ENCODE assay signal across 11 mouse cellular contexts in the genomic region with DNA sequence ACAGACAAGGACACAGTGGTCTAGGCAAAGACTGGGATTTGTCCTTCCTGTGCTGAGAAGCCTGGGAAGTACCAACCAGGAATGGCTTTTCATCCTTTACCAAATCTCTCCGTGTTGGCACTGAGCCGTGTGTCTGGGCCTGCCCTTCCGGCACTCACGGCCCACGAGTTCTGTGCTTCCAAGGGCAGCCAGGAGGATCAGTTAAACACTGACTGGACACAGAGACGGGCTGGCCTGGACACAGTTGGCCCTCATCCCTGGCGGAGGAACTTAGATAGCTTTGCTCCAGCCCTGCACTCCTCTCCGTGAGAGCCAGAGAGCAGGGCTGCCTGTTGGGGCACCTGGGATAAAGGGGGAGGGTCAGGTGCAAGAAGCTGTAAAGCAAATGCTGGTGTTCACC. TPM values are rescaled to one million over a fixed set of nuclear protein-coding genes. Genes with fewer than 3 reads are reported as not detected.
DNase-seq lines count a peak whose midpoint lies in the region; ATAC-seq and TF ChIP-seq lines count a peak whose summit lies in the region.
"Had no signal": no experiment of that assay in that cellular context is flagged by ENCODE, and none has a peak within 500 bp of the region (broad histone marks: within the 10 kb centered on the region; RNA-seq: fewer than 3 reads in every experiment).

No protein-coding gene starts in this region.

- TF ChIP-seq POLR2A in testis, adult 2 months (IDR thresholded peaks at IDR 0.05; ENCODE audit: control insufficient read depth, low read depth, low read length): peak; percentile 28; the same call in 1 of the 2 replicates

- no peak for ATAC-seq in cerebellum, adult (ENCODE audit: insufficient number of reproducible peaks, low FRiP score, low TSS enrichment)
- ATAC-seq: liver, postnatal 0 days had no signal

- no peak overlapping the region for H3K27ac ChIP-seq in testis, adult 2 months (ENCODE audit: control insufficient read depth, insufficient read depth, low read depth, low read length)
- H3K27ac ChIP-seq: hindbrain, embryonic 12.5 days had no signal

- no peak overlapping the region for H3K4me3 ChIP-seq in testis, adult 2 months (ENCODE audit: control insufficient read depth, low read depth, low read length)
- H3K4me3 ChIP-seq: hindbrain, embryonic 12.5 days had no signal

- no peak for TF ChIP-seq CTCF in testis, adult 2 months (IDR thresholded peaks at IDR 0.05; ENCODE audit: control insufficient read depth, insufficient read depth, insufficient replicate concordance, low read depth, low read length)

- peaks cover 2% of the 10 kb centered on the region for H3K4me1 ChIP-seq in testis, adult 2 months (ENCODE audit: control insufficient read depth, insufficient read depth, low read length)

- DNase-seq in cerebellum, adult 9-11 months: peak; percentile 40
- peak; percentile 57 for DNase-seq in ovary, postnatal 36 days (ENCODE audit: low spot score)
- no peak for DNase-seq in ovary, postnatal 14 days (ENCODE audit: low spot score)
- DNase-seq in gastrocnemius, postnatal 4 days (ENCODE audit: low spot score in 2 of 2): peak; percentile 52 to 77
- DNase-seq in yolk sac, embryonic 10.5 days (ENCODE audit: low spot score): no peak
- no peak for DNase-seq in layer of hippocampus, postnatal 25 days (ENCODE audit: extremely low spot score in 1 of 2, low spot score in 1 of 2)
- DNase-seq: layer of hippocampus, adult 9-11 months; liver, postnatal 0 days had no signal

- no peaks in the 10 kb centered on the region for H3K36me3 ChIP-seq in testis, adult 2 months (ENCODE audit: control insufficient read depth, insufficient read depth, low read length)
- H3K36me3 ChIP-seq: hindbrain, embryonic 12.5 days had no signal

- no peaks in the 10 kb centered on the region for H3K27me3 ChIP-seq in testis, adult 2 months (ENCODE audit: control insufficient read depth, insufficient read depth, low read length)
- H3K27me3 ChIP-seq: hindbrain, embryonic 12.5 days had no signal

RNA-seq across cellular contexts. Expression of a gene that starts 40.8 kb away (rescaled TPM):
- 10 to 100 TPM; 16.8 to 22.7 TPM for total RNA-seq in gastrocnemius, postnatal 4 days (2021)
- polyA plus RNA-seq in testis, adult 2 months (2012; rRNA removed): 4.6 and 5.4 TPM in 2 replicates
- total RNA-seq in layer of hippocampus, postnatal 25 days (2021): 1 to 10 TPM; 2.7 to 3.2 TPM

RNA-seq across cellular contexts. Expression of a gene that starts 49.0 kb away (rescaled TPM):
- 10 to 100 TPM; 71.1 to 71.9 TPM for total RNA-seq in gastrocnemius, postnatal 4 days (2021)
- polyA plus RNA-seq in testis, adult 2 months (2012; rRNA removed): 27.2 and 30.7 TPM in 2 replicates
- 10 to 100 TPM; 53.3 to 55.2 TPM for total RNA-seq in layer of hippocampus, postnatal 25 days (2021)

Comparison
In these comparisons a context has a peak if more than half of its experiments do, and no peak if none do; other contexts are left out.
1. DNase-seq: peak in cerebellum, adult 9-11 months (single experiment), ovary, postnatal 36 days (single experiment) and gastrocnemius, postnatal 4 days (2 of 2); none in ovary, postnatal 14 days (single experiment), yolk sac, embryonic 10.5 days (single experiment) and layer of hippocampus, postnatal 25 days (0 of 2).
2. RNA of a gene that starts 40.8 kb away (total RNA-seq): 16.8 to 22.7 TPM in gastrocnemius, postnatal 4 days; 2.7 to 3.2 TPM in layer of hippocampus, postnatal 25 days; every median in the first group is over 4 times any median in the second.